Mouse (Mus musculus) hindbrain, embryonic 13.5 days (tissue): ENCODE measurements at regions not wholly inside any gene's neighbourhood (a gene's known extent, or its start where the extent isn't known, plus 50 kb on each side); places are given as distances from the start of the nearest gene placed in this dataset.

Experiments used
- ATAC-seq: fragments of 200-750 bp; cut with Nextera tagmentation; 2 replicates; pipeline ENCODE4 v1.8.0; 2017; ENCODE audit warnings: moderate TSS enrichment; ENCODE audit not compliant: low FRiP score
- H3K27ac ChIP-seq: fragments of 300-500 bp; sonication (generic); 2 replicates; pipeline ENCODE4 v1.5.1; 2015; ENCODE audit warnings: inconsistent platforms, mild to moderate bottlenecking, moderate library complexity
- H3K27me3 ChIP-seq: fragments of 300-500 bp; sonication (generic); 2 replicates; pipeline ENCODE4 v1.6.1; 2015; ENCODE audit warnings: mild to moderate bottlenecking, inconsistent platforms
- H3K36me3 ChIP-seq: fragments of 300-500 bp; sonication (generic); 2 replicates; pipeline ENCODE4 v1.6.1; 2015; ENCODE audit warnings: mild to moderate bottlenecking, inconsistent platforms
- H3K4me1 ChIP-seq: fragments of 300-500 bp; sonication (generic); replicated peaks from 2 replicates; pipeline ENCODE4 v1.6.1; 2015; ENCODE audit warnings: inconsistent platforms
- H3K4me2 ChIP-seq: fragments of 300-500 bp; sonication (generic); 2 replicates; pipeline ENCODE4 v1.6.1; 2015; ENCODE audit warnings: inconsistent platforms, mild to moderate bottlenecking, moderate library complexity
- H3K4me3 ChIP-seq: fragments of 300-500 bp; sonication (generic); 2 replicates; pipeline ENCODE4 v1.5.1; 2015; ENCODE audit warnings: mild to moderate bottlenecking, inconsistent platforms
- H3K9ac ChIP-seq: fragments of 300-500 bp; sonication (generic); 2 replicates; pipeline ENCODE4 v1.6.1; 2015; ENCODE audit warnings: mild to moderate bottlenecking, inconsistent platforms
- H3K9me3 ChIP-seq: fragments of 300-500 bp; sonication (generic); 2 replicates; pipeline ENCODE4 v1.6.1; 2016; ENCODE audit warnings: inconsistent platforms
- WGBS: fragments of 180-500 bp; shearing (Covaris S2); methylation state at CpG from one replicate; pipeline ENCODE4 v1.1.7; 2015; 5-methylcytosine and 5-hydroxymethylcytosine counted together

- WGBS = 82% methylated on average over 8 of the region's 8 CpGs
- no peak overlapping the region for H3K4me3 ChIP-seq
- no peaks in the 10 kb centered on the region for H3K36me3 ChIP-seq
- no peak for ATAC-seq
- no peak overlapping the region for H3K9ac ChIP-seq
- no peaks in the 10 kb centered on the region for H3K4me1 ChIP-seq
- H3K9me3 ChIP-seq = no peaks in the 10 kb centered on the region
- H3K4me2 ChIP-seq = no peak overlapping the region
- H3K27ac ChIP-seq = no peak overlapping the region
- H3K27me3 ChIP-seq = no peaks in the 10 kb centered on the region
Observed at GRCm38 (mm10) chr2:131801212-131801611, 58.3 kb downstream of the Erv3 start.

GRCm38 (mm10) chr2:131800126-131800894, 59.2 kb downstream of the Erv3 start:
- no peaks in the 10 kb centered on the region for H3K36me3 ChIP-seq
- WGBS = 72% methylated on average over 8 of the region's 8 CpGs
- H3K4me2 ChIP-seq = no peak overlapping the region
- no peak overlapping the region for H3K27ac ChIP-seq
- no peak for ATAC-seq
- H3K27me3 ChIP-seq = no peaks in the 10 kb centered on the region
- no peak overlapping the region for H3K9ac ChIP-seq
- H3K4me1 ChIP-seq = no peaks in the 10 kb centered on the region
- H3K9me3 ChIP-seq = no peaks in the 10 kb centered on the region
- H3K4me3 ChIP-seq = no peak overlapping the region

- WGBS = 83% methylated on average over 7 of the region's 7 CpGs
- Histone ChIP-seq H3K9ac (no peak overlapping the region), H3K4me3 (no peak overlapping the region), H3K4me1 (no peaks in the 10 kb centered on the region), H3K4me2 (no peak overlapping the region), H3K27me3 (no peaks in the 10 kb centered on the region), H3K36me3 (no peaks in the 10 kb centered on the region), H3K9me3 (no peaks in the 10 kb centered on the region), H3K27ac (no peak overlapping the region)
- ATAC-seq = no peak
Observed at GRCm38 (mm10) chr2:131799486-131799885, 60.1 kb downstream of the Erv3 start.

- Histone ChIP-seq H3K4me2 (no peak overlapping the region), H3K36me3 (no peaks in the 10 kb centered on the region), H3K27me3 (no peaks in the 10 kb centered on the region), H3K4me3 (no peak overlapping the region), H3K27ac (no peak overlapping the region), H3K9me3 (no peaks in the 10 kb centered on the region), H3K9ac (no peak overlapping the region), H3K4me1 (no peaks in the 10 kb centered on the region)
- 81% methylated on average over 9 of the region's 9 CpGs for WGBS
- ATAC-seq = no peak
Observed at GRCm38 (mm10) chr2:131797001-131797693, 62.4 kb downstream of the Erv3 start.

- Histone ChIP-seq H3K4me1 (no peaks in the 10 kb centered on the region), H3K27me3 (no peaks in the 10 kb centered on the region), H3K36me3 (no peaks in the 10 kb centered on the region), H3K4me2 (no peak overlapping the region), H3K27ac (no peak overlapping the region), H3K9me3 (0 out of 2 replicates have a peak, but pooled peaks cover 4% of the 10 kb centered on the region), H3K4me3 (no peak overlapping the region), H3K9ac (no peak overlapping the region)
- no peak for ATAC-seq
- WGBS = 100% methylated on average over 1 of the region's 1 CpGs
Observed at GRCm38 (mm10) chr2:131775381-131775780, 84.2 kb downstream of the Erv3 start.

- Histone ChIP-seq H3K9me3 (no peaks in the 10 kb centered on the region), H3K9ac (no peak overlapping the region), H3K4me2 (no peak overlapping the region), H3K36me3 (no peaks in the 10 kb centered on the region), H3K27ac (no peak overlapping the region), H3K27me3 (no peaks in the 10 kb centered on the region), H3K4me1 (no peaks in the 10 kb centered on the region), H3K4me3 (no peak overlapping the region)
- WGBS = 86% methylated on average over 4 of the region's 4 CpGs
- no peak for ATAC-seq
Observed at GRCm38 (mm10) chr2:131773691-131774090, 85.9 kb downstream of the Erv3 start.

- Histone ChIP-seq H3K36me3 (no peaks in the 10 kb centered on the region), H3K4me3 (no peak overlapping the region), H3K4me2 (no peak overlapping the region), H3K27ac (no peak overlapping the region), H3K27me3 (no peaks in the 10 kb centered on the region), H3K4me1 (no peaks in the 10 kb centered on the region), H3K9ac (no peak overlapping the region), H3K9me3 (no peaks in the 10 kb centered on the region)
- no peak for ATAC-seq
- WGBS = 86% methylated on average over 5 of the region's 5 CpGs
Observed at GRCm38 (mm10) chr2:131772163-131772562, 87.4 kb downstream of the Erv3 start.

GRCm38 (mm10) chr2:131770852-131771251, 88.7 kb downstream of the Erv3 start:
- ATAC-seq = no peak
- WGBS = 58% methylated on average over 5 of the region's 5 CpGs

GRCm38 (mm10) chr2:131769656-131770210, 89.8 kb downstream of the Erv3 start:
- no peak for ATAC-seq
- Histone ChIP-seq H3K27me3 (no peaks in the 10 kb centered on the region), H3K4me2 (no peak overlapping the region), H3K4me3 (no peak overlapping the region), H3K36me3 (no peaks in the 10 kb centered on the region), H3K27ac (no peak overlapping the region), H3K4me1 (no peaks in the 10 kb centered on the region), H3K9ac (no peak overlapping the region), H3K9me3 (no peaks in the 10 kb centered on the region)
- WGBS = 94% methylated on average over 9 of the region's 9 CpGs

More at GRCm38 (mm10) chr2:131770852-131771251, 88.7 kb downstream of the Erv3 start:
- Histone ChIP-seq H3K4me2 (no peak overlapping the region), H3K9ac (no peak overlapping the region), H3K27ac (no peak overlapping the region), H3K27me3 (no peaks in the 10 kb centered on the region), H3K36me3 (no peaks in the 10 kb centered on the region), H3K4me1 (no peaks in the 10 kb centered on the region), H3K4me3 (no peak overlapping the region), H3K9me3 (no peaks in the 10 kb centered on the region)

GRCm38 (mm10) chr2:131766500-131766899, 93.0 kb downstream of the Erv3 start:
- WGBS = 94% methylated on average over 9 of the region's 9 CpGs
- H3K9me3 ChIP-seq = no peaks in the 10 kb centered on the region
- H3K27ac ChIP-seq = no peak overlapping the region
- H3K9ac ChIP-seq = no peak overlapping the region
- no peak overlapping the region for H3K4me3 ChIP-seq
- H3K4me2 ChIP-seq = no peak overlapping the region
- H3K4me1 ChIP-seq = no peaks in the 10 kb centered on the region
- no peaks in the 10 kb centered on the region for H3K27me3 ChIP-seq
- ATAC-seq = no peak
- no peaks in the 10 kb centered on the region for H3K36me3 ChIP-seq

- WGBS = 78% methylated on average over 2 of the region's 2 CpGs
- Histone ChIP-seq H3K4me2 (no peak overlapping the region), H3K9me3 (no peaks in the 10 kb centered on the region), H3K27me3 (no peaks in the 10 kb centered on the region), H3K4me3 (no peak overlapping the region), H3K9ac (no peak overlapping the region), H3K36me3 (no peaks in the 10 kb centered on the region), H3K27ac (no peak overlapping the region), H3K4me1 (no peaks in the 10 kb centered on the region)
- ATAC-seq = no peak
Observed at GRCm38 (mm10) chr2:131761507-131761906, 98.0 kb downstream of the Erv3 start.

- no peaks in the 10 kb centered on the region for H3K27me3 ChIP-seq
- H3K4me3 ChIP-seq = no peak overlapping the region
- H3K27ac ChIP-seq = no peak overlapping the region
- 70% methylated on average over 7 of the region's 7 CpGs for WGBS
- no peak overlapping the region for H3K4me2 ChIP-seq
- no peaks in the 10 kb centered on the region for H3K4me1 ChIP-seq
- H3K9ac ChIP-seq = no peak overlapping the region
- no peaks in the 10 kb centered on the region for H3K36me3 ChIP-seq
- 0 out of 2 replicates have a peak, but pooled peaks cover 3% of the 10 kb centered on the region for H3K9me3 ChIP-seq
- no peak for ATAC-seq
Observed at GRCm38 (mm10) chr2:131757183-131757903, 102.2 kb downstream of the Erv3 start.
